8 mouse cellular contexts compared by ENCODE assay signal in the genomic region with DNA sequence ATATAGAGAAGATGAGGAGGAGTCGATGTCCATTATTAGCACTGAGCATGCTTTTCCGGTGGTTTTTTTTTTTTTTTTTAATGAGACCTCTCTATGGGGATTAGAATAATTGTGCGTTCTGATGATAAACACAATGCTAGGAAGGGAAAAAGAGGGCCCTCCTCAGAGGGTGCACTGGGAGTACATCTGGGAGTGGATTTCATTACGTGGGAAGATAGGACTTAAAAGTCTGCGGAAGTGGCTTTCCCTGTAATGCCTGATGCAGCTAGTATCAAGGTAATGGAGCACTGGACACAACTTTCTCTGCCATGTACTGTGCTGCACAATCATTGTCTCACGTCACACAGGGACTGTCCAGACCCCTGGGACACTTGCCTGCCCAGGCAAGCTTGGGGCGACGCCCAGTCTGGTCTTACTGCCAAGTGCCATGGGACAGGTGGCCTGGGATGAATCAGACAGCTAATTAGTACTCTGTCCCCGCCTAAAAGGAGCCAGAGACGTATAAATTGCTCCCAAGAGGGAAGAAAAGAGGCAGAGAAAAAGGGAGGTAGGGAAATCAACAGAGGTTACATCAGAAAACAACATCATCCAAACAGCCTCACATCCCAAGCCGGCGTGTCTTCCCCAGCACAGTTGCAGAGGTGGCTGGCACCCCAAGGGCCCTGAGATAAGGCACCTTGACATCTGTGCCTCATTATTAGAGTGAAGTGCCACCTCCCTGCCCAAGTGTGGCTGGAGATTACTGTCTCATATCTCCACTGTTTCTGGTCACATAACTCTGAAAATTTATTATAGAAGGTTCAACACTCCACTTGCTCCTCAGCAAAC.
A peak's percentile ranks its signal among the peaks of the same experiment; 100 is the strongest.
DNase-seq lines count a peak whose midpoint lies in the region.

No protein-coding gene starts in this region.

- intact Hi-C loops in gastrocnemius, postnatal 14 days (cut with DNase I; ENCODE audit: low total_unique reads) = no loop called here

- DNase-seq in adrenal gland, adult (ENCODE audit: inconsistent age in 2 of 2, low spot score in 1 of 2) = peak; percentile 15 to 37
- no peak for DNase-seq in adrenal gland, adult 18-20 months (ENCODE audit: low spot score in 2 of 2)
- DNase-seq in urinary bladder, postnatal 14 days (ENCODE audit: low spot score) = peak; percentile 3
- DNase-seq in urinary bladder, postnatal 36 days (ENCODE audit: low spot score in 2 of 2) = no peak
- DNase-seq in gastrocnemius, postnatal 14 days = peak; percentile 64
- DNase-seq in skeletal muscle tissue, adult 2 months (ENCODE audit: low read depth, low spot score) = peak; percentile 31
- no peak for DNase-seq in T-cell, adult 2 months (ENCODE audit: low spot score)
- no peak for DNase-seq in kidney, postnatal 10 days

Comparison
In these comparisons a context has a peak if more than half of its experiments do, and no peak if none do; other contexts are left out.
1. DNase-seq: peak in adrenal gland, adult (2 of 2), urinary bladder, postnatal 14 days (single experiment), gastrocnemius, postnatal 14 days (single experiment) and skeletal muscle tissue, adult 2 months (single experiment); none in adrenal gland, adult 18-20 months (0 of 2), urinary bladder, postnatal 36 days (0 of 2), T-cell, adult 2 months (single experiment) and kidney, postnatal 10 days (single experiment).